Mouse (Mus musculus): ENCODE data around the gene Ssbp3. TPM values are rescaled to one million over a fixed set of nuclear protein-coding genes. Genes with fewer than 3 reads are reported as not detected.

The Ssbp3 gene
- polyA plus RNA-seq, 1 experiment from 2014 or later: 143 TPM

- H3K9me3 ChIP-seq: no peaks in the 10 kb centered on the region
- H3K4me1 ChIP-seq (replicated peaks): peaks cover 88% of the 10 kb centered on the region
Observed at GRCm38 (mm10) chr4:106985289-106985688, 74.8 kb downstream of the Ssbp3 start.

GRCm38 (mm10) chr4:106985899-106986832 is 75.7 kb downstream of the Ssbp3 start:
- Histone ChIP-seq H3K36me3 (no peaks in the 10 kb centered on the region), H3K27ac (replicated peaks) (peak overlapping the region; percentile 48; the same call in 1 of the 2 replicates), H3K9me3 (no peaks in the 10 kb centered on the region), H3K4me1 (replicated peaks) (peaks cover 83% of the 10 kb centered on the region), H3K9ac (no peak overlapping the region), H3K4me2 (no peak overlapping the region), H3K4me3 (no peak overlapping the region), H3K27me3 (no peaks in the 10 kb centered on the region)
- ATAC-seq (ENCODE audit: low FRiP score, low read depth): no peak
- WGBS: 19% methylated on average over 15 of the region's 15 CpGs

More at GRCm38 (mm10) chr4:106985289-106985688, 74.8 kb downstream of the Ssbp3 start:
- Histone ChIP-seq H3K27me3 (no peaks in the 10 kb centered on the region), H3K4me2 (no peak overlapping the region), H3K27ac (replicated peaks) (peak overlapping the region; percentile 48), H3K36me3 (no peaks in the 10 kb centered on the region), H3K9ac (no peak overlapping the region), H3K4me3 (no peak overlapping the region)
- ATAC-seq (ENCODE audit: low FRiP score, low read depth): no peak
- 46% methylated on average over 4 of the region's 4 CpGs for WGBS

- H3K27ac ChIP-seq (replicated peaks): no peak overlapping the region
- no peaks in the 10 kb centered on the region for H3K9me3 ChIP-seq
Observed at GRCm38 (mm10) chr4:106987725-106988364, 77.3 kb downstream of the Ssbp3 start.

GRCm38 (mm10) chr4:106988886-106989225 is 78.4 kb downstream of the Ssbp3 start:
- WGBS: 32% methylated on average over 6 of the region's 6 CpGs
- H3K9me3 ChIP-seq: no peaks in the 10 kb centered on the region
- H3K36me3 ChIP-seq: no peaks in the 10 kb centered on the region
- no peak for ATAC-seq (ENCODE audit: low FRiP score, low read depth)
- H3K27me3 ChIP-seq: no peaks in the 10 kb centered on the region
- no peak overlapping the region for H3K9ac ChIP-seq
- H3K4me1 ChIP-seq (replicated peaks): peaks cover 87% of the 10 kb centered on the region
- H3K27ac ChIP-seq (replicated peaks): peak overlapping the region; percentile 65
- no peak overlapping the region for H3K4me2 ChIP-seq
- H3K4me3 ChIP-seq: no peak overlapping the region

More at GRCm38 (mm10) chr4:106987725-106988364, 77.3 kb downstream of the Ssbp3 start:
- WGBS: 18% methylated on average over 7 of the region's 7 CpGs
- Histone ChIP-seq H3K4me3 (no peak overlapping the region), H3K27me3 (no peaks in the 10 kb centered on the region), H3K4me2 (no peak overlapping the region), H3K4me1 (replicated peaks) (peaks cover 90% of the 10 kb centered on the region), H3K36me3 (no peaks in the 10 kb centered on the region), H3K9ac (no peak overlapping the region)
- ATAC-seq (ENCODE audit: low FRiP score, low read depth): no peak

GRCm38 (mm10) chr4:106989226-106989983 is 78.9 kb downstream of the Ssbp3 start:
- Histone ChIP-seq H3K9ac (no peak overlapping the region), H3K36me3 (no peaks in the 10 kb centered on the region), H3K27me3 (no peaks in the 10 kb centered on the region), H3K4me3 (no peak overlapping the region), H3K27ac (replicated peaks) (peak overlapping the region; percentile 65), H3K4me1 (replicated peaks) (peaks cover 87% of the 10 kb centered on the region), H3K9me3 (no peaks in the 10 kb centered on the region), H3K4me2 (no peak overlapping the region)
- peak; percentile 50 for ATAC-seq (ENCODE audit: low FRiP score, low read depth)
- 10% methylated on average over 10 of the region's 10 CpGs for WGBS

- WGBS: 85% methylated on average over 5 of the region's 5 CpGs
- Histone ChIP-seq H3K36me3 (no peaks in the 10 kb centered on the region), H3K4me2 (no peak overlapping the region), H3K27ac (replicated peaks) (no peak overlapping the region), H3K27me3 (no peaks in the 10 kb centered on the region), H3K4me3 (no peak overlapping the region), H3K9ac (no peak overlapping the region), H3K9me3 (no peaks in the 10 kb centered on the region), H3K4me1 (replicated peaks) (peaks cover 83% of the 10 kb centered on the region)
- ATAC-seq (ENCODE audit: low FRiP score, low read depth): no peak
Observed at GRCm38 (mm10) chr4:106993053-106993452, 82.6 kb downstream of the Ssbp3 start.

- no peaks in the 10 kb centered on the region for H3K36me3 ChIP-seq
- no peak overlapping the region for H3K9ac ChIP-seq
- no peak for ATAC-seq (ENCODE audit: low FRiP score, low read depth)
- WGBS: 74% methylated on average over 5 of the region's 5 CpGs
- peaks cover 73% of the 10 kb centered on the region for H3K4me1 ChIP-seq (replicated peaks)
- no peak overlapping the region for H3K4me2 ChIP-seq
- no peaks in the 10 kb centered on the region for H3K9me3 ChIP-seq
- H3K27me3 ChIP-seq: no peaks in the 10 kb centered on the region
- H3K4me3 ChIP-seq: no peak overlapping the region
- H3K27ac ChIP-seq (replicated peaks): no peak overlapping the region
Observed at GRCm38 (mm10) chr4:106994252-106994651, 83.8 kb downstream of the Ssbp3 start.

- no peaks in the 10 kb centered on the region for H3K36me3 ChIP-seq
- H3K4me2 ChIP-seq: no peak overlapping the region
- H3K9ac ChIP-seq: no peak overlapping the region
- no peak overlapping the region for H3K4me3 ChIP-seq
- H3K27ac ChIP-seq (replicated peaks): no peak overlapping the region
- peaks cover 73% of the 10 kb centered on the region for H3K4me1 ChIP-seq (replicated peaks)
- H3K9me3 ChIP-seq: no peaks in the 10 kb centered on the region
- no peaks in the 10 kb centered on the region for H3K27me3 ChIP-seq
- WGBS: 89% methylated on average over 6 of the region's 6 CpGs
- ATAC-seq (ENCODE audit: low FRiP score, low read depth): no peak
Observed at GRCm38 (mm10) chr4:106995069-106995468, 84.6 kb downstream of the Ssbp3 start.

GRCm38 (mm10) chr4:106995513-106995912 is 85.0 kb downstream of the Ssbp3 start:
- no peak overlapping the region for H3K4me3 ChIP-seq
- no peak overlapping the region for H3K27ac ChIP-seq (replicated peaks)
- no peak for ATAC-seq (ENCODE audit: low FRiP score, low read depth)
- H3K4me2 ChIP-seq: no peak overlapping the region
- no peak overlapping the region for H3K9ac ChIP-seq
- no peaks in the 10 kb centered on the region for H3K9me3 ChIP-seq
- 87% methylated on average over 5 of the region's 5 CpGs for WGBS
- H3K36me3 ChIP-seq: no peaks in the 10 kb centered on the region
- H3K27me3 ChIP-seq: no peaks in the 10 kb centered on the region
- H3K4me1 ChIP-seq (replicated peaks): peaks cover 74% of the 10 kb centered on the region

GRCm38 (mm10) chr4:106996305-106997076 is 86.0 kb downstream of the Ssbp3 start:
- H3K27me3 ChIP-seq: no peaks in the 10 kb centered on the region
- H3K36me3 ChIP-seq: no peaks in the 10 kb centered on the region
- 0 out of 2 replicates have a peak overlapping the region, but pooled peaks have one; percentile 19 for H3K27ac ChIP-seq (replicated peaks)
- H3K4me2 ChIP-seq: no peak overlapping the region
- H3K9me3 ChIP-seq: no peaks in the 10 kb centered on the region
- 0 out of 2 replicates have a peak, but pooled peaks have one; percentile 13 for ATAC-seq (ENCODE audit: low FRiP score, low read depth)
- 40% methylated on average over 13 of the region's 13 CpGs for WGBS
- H3K4me1 ChIP-seq (replicated peaks): peaks cover 81% of the 10 kb centered on the region
- no peak overlapping the region for H3K9ac ChIP-seq
- no peak overlapping the region for H3K4me3 ChIP-seq

GRCm38 (mm10) chr4:107001259-107001810 is 90.8 kb downstream of the Ssbp3 start:
- H3K4me3 ChIP-seq: no peak overlapping the region
- peak overlapping the region; percentile 47; the same call in 1 of the 2 replicates for H3K27ac ChIP-seq (replicated peaks)
- H3K36me3 ChIP-seq: no peaks in the 10 kb centered on the region
- no peak overlapping the region for H3K4me2 ChIP-seq
- 65% methylated on average over 5 of the region's 5 CpGs for WGBS
- ATAC-seq (ENCODE audit: low FRiP score, low read depth): no peak
- no peaks in the 10 kb centered on the region for H3K27me3 ChIP-seq
- H3K4me1 ChIP-seq (replicated peaks): peaks cover 75% of the 10 kb centered on the region
- H3K9me3 ChIP-seq: no peaks in the 10 kb centered on the region
- no peak overlapping the region for H3K9ac ChIP-seq

All from hindbrain, embryonic 15.5 days (tissue).